Comparison of ENCODE assay signal across 26 mouse cellular contexts in the genomic region with DNA sequence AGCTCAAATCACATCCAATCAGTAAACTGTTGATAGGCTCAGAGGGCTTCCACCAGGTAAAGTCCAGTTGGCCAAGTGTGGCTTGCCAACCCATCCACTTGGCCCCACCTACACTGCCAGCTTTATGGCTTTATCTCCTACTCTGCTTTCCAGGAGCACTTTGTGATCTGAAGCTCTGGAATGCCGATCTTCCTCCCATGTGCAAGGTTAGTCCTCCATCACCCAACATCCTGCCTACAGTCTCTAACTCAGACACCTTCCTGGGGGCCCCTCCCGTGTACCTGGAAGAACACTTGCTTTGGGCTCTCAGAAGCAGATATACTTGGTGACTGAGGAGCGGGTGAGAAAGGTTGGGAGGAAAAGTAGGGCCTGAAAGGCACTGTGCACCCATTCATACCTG.
"Had no signal": no experiment of that assay in that cellular context is flagged by ENCODE, and none has a peak within 500 bp of the region (broad histone marks: within the 10 kb centered on the region; RNA-seq: fewer than 3 reads in every experiment).

No protein-coding gene starts in this region.

- H3K27me3 ChIP-seq: embryonic facial prominence, embryonic 12.5 days; embryonic facial prominence, embryonic 13.5 days; embryonic facial prominence, embryonic 15.5 days; forebrain, embryonic 12.5 days; forebrain, embryonic 13.5 days; forebrain, embryonic 15.5 days had no signal

- DNase-seq: cerebellum, adult 8-10 months; cerebellum, adult 9-10 months; cerebellum, adult 9-11 months; cerebellum, postnatal 10 days; cerebellum, postnatal 14 days; cerebellum, postnatal 25 days; cerebellum, postnatal 36 days; embryo, embryonic 11 days; forebrain, postnatal 0 days; gastrocnemius, adult 2 months; gastrocnemius, postnatal 10 days; gastrocnemius, postnatal 14 days; gastrocnemius, postnatal 25 days; gastrocnemius, postnatal 36 days; heart, adult 11 months; heart, adult 18-20 months; heart, adult 2 months had no signal

- H3K9me3 ChIP-seq: embryonic facial prominence, embryonic 10.5 days; embryonic facial prominence, embryonic 12.5 days; embryonic facial prominence, embryonic 13.5 days; embryonic facial prominence, embryonic 15.5 days; forebrain, embryonic 10.5 days; forebrain, embryonic 12.5 days; forebrain, embryonic 13.5 days; forebrain, embryonic 15.5 days had no signal

- H3K36me3 ChIP-seq: embryonic facial prominence, embryonic 10.5 days; embryonic facial prominence, embryonic 12.5 days; embryonic facial prominence, embryonic 13.5 days; embryonic facial prominence, embryonic 15.5 days; forebrain, embryonic 10.5 days; forebrain, embryonic 12.5 days; forebrain, embryonic 15.5 days had no signal

- H3K4me1 ChIP-seq: embryonic facial prominence, embryonic 12.5 days; embryonic facial prominence, embryonic 15.5 days; forebrain, embryonic 12.5 days; forebrain, embryonic 13.5 days; forebrain, embryonic 15.5 days had no signal

- H3K4me3 ChIP-seq: embryonic facial prominence, embryonic 10.5 days; embryonic facial prominence, embryonic 12.5 days; embryonic facial prominence, embryonic 13.5 days; embryonic facial prominence, embryonic 15.5 days; erythroblast, embryonic 14.5 days; forebrain, embryonic 10.5 days; forebrain, embryonic 12.5 days; forebrain, embryonic 13.5 days; forebrain, embryonic 15.5 days; gastrocnemius, adult 2 months; heart, adult 2 months had no signal

- H3K27ac ChIP-seq: embryonic facial prominence, embryonic 12.5 days; embryonic facial prominence, embryonic 13.5 days; embryonic facial prominence, embryonic 15.5 days; forebrain, embryonic 10.5 days; forebrain, embryonic 12.5 days; forebrain, embryonic 13.5 days; forebrain, embryonic 15.5 days; gastrocnemius, adult 2 months; heart, adult 2 months had no signal
